Mouse (Mus musculus) central nervous system, embryonic 18 days (tissue): ENCODE measurements around the gene Nfil3. TPM values are rescaled to one million over a fixed set of nuclear protein-coding genes. Genes with fewer than 3 reads are reported as not detected.

Experiments
- polyA plus RNA-seq: library from polyadenylated mRNA; depleted of rRNA; stranded (reverse); fragments of >200 nt; gene quantifications from 2 replicates; pipeline ENCODE4 v1.2.3, GENCODE M21; 2012; rRNA removed

The Nfil3 gene
- polyA plus RNA-seq, result 15.9 and 16.0 TPM in 2 replicates

GRCm38 (mm10) chr13:52980951-52981421, at the start of gene Nfil3:
Gene Nfil3 (minus strand): TSS chr13:52981073.

GRCm38 (mm10) chr13:52929209-52930171, 51.4 kb downstream of the Nfil3 start, which contains the start of gene Auh:
Gene Auh (minus strand): TSS chr13:52929681.

Other genes starting within 250 kb of the Nfil3 start
- gene Auh, start 51.4 kb downstream of the Nfil3 start, polyA plus RNA-seq, result 51.7 and 54.0 TPM in 2 replicates